In the genomic region with DNA sequence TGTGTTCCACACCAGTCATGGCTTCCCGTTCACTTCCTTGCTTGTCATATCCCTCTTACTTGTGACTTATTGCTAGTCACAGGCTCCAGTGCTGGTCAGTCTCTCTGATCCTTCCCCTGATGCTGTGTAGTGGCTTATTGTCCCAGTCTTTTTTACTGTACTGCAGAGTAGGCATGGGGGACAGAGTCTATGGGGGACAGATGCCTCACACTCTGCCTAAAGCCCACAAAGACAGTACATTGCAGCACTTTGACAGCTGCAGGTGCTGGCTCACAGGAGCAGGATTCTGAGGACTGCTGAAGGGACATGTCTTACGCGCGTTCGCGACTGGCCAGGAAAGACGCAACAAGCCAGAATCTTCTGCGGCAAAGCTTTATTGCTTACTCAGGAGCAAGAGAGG, we compare ENCODE assay signal across 16 mouse cellular contexts.
"Had no signal": no experiment of that assay in that cellular context is flagged by ENCODE, and none has a peak within 500 bp of the region (broad histone marks: within the 10 kb centered on the region; RNA-seq: fewer than 3 reads in every experiment).

No protein-coding gene starts in this region.

- H3K27ac ChIP-seq: neural tube, embryonic 13.5 days; neural tube, embryonic 15.5 days; stomach, embryonic 15.5 days; stomach, postnatal 0 days had no signal

- H3K27me3 ChIP-seq: neural tube, embryonic 13.5 days; neural tube, embryonic 15.5 days; stomach, embryonic 15.5 days had no signal

- H3K4me3 ChIP-seq: neural tube, embryonic 13.5 days; neural tube, embryonic 15.5 days; stomach, embryonic 15.5 days had no signal

- H3K9me3 ChIP-seq: neural tube, embryonic 13.5 days; neural tube, embryonic 15.5 days; stomach, embryonic 15.5 days had no signal

- DNase-seq: retina, postnatal 1 day; right cerebral cortex, adult 18-20 months; right cerebral cortex, postnatal 14 days; right cerebral cortex, postnatal 25 days; right cerebral cortex, postnatal 4 days; spleen, adult 18-20 months; thymus, adult 18-20 months; thymus, adult 2 months; thymus, postnatal 14 days; thymus, postnatal 25 days; thymus, postnatal 36 days; thymus, postnatal 4 days had no signal

- H3K9ac ChIP-seq: neural tube, embryonic 13.5 days; neural tube, embryonic 15.5 days; stomach, embryonic 15.5 days had no signal

- H3K4me1 ChIP-seq: stomach, embryonic 15.5 days had no signal

- H3K36me3 ChIP-seq: neural tube, embryonic 13.5 days; neural tube, embryonic 15.5 days; stomach, embryonic 15.5 days had no signal

- H3K4me2 ChIP-seq: neural tube, embryonic 13.5 days; neural tube, embryonic 15.5 days; stomach, embryonic 15.5 days had no signal
